Mouse (Mus musculus): Measurements from ENCODE around the gene Rab33a.

Gene Rab33a

DNA sequence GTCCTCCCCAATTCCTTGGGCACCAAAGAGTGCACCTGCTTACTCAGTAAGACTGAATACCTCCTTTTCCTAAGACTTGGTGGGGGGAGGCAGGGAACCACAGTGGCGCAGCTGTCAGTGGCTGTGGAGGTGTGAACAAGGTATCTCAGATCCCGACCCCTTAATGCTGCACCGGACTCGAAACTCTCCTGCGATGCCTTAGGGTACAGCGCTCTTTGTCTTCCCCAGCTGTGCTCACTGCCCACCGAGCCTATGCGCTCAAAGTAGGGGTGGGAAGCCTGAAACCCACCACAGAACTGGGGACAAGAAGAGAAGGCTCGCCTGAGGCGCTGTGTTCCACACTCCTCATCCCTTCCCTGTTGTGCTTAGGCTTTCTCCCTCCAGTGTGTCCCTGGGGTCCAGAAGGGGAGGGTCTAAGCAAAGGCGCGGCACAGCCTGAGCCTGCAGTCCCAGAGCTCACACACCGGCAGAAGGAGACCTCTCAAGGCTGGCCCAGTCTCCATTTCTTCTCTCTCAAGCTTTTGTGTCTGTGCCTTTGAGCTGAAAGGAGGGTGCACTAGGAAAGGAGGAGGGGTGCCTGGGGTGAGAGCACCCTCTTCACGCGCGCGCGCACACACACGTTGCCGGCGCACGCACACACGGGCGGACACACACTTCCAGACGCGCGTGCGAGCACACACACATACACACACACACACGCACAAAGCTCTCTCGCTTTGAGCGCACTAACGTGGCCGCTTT, at the start of gene Rab33a:
Rab33a (plus strand) TSS at position 478 of the 741 bp plus-strand sequence.
- TF ChIP-seq GATA4 (IDR thresholded peaks at IDR 0.05; ENCODE audit: insufficient replicate concordance, low read length), result no peak

DNA sequence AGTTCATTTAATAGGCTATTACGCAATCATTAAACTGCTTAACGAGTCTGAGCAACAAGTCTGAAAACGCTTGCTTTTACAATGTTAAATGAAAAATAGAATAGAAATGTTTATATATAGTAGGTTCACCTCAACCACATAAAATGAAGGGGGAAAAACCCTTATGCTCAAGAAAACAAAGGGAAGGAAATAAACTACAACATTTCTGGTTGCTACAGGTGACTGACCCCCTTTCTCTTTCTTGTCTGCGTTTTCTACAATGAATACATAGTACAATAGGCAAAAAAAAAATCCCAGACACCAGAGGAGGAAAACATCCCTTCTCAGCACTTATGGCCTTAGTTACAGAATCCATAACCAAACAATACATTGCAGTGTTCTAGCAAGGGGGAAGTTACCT, 38.0 kb upstream of the Rab33a start:
- no peak for TF ChIP-seq GATA4 (IDR thresholded peaks at IDR 0.05; ENCODE audit: insufficient replicate concordance, low read length)

DNA sequence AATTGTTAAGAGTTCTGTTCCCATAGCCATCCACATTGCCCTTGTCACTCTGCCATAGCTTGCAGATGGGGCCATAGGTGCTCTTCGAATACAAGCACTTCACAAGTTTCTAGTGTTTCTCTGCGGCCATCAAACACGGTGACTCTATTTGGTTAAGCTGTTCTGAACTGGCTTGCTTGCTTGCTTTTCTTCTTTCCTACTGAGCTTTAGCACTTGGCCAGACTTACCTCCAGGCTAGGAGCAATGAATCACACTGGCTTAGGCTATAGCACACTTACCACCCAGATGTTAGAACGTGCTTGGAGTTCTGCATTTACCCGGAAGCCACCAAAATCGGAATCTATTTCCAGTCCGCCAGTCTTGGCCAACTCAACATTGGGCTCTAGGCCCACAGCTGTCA, 37.4 kb upstream of the Rab33a start:
- no peak for TF ChIP-seq GATA4 (IDR thresholded peaks at IDR 0.05; ENCODE audit: insufficient replicate concordance, low read length)

DNA sequence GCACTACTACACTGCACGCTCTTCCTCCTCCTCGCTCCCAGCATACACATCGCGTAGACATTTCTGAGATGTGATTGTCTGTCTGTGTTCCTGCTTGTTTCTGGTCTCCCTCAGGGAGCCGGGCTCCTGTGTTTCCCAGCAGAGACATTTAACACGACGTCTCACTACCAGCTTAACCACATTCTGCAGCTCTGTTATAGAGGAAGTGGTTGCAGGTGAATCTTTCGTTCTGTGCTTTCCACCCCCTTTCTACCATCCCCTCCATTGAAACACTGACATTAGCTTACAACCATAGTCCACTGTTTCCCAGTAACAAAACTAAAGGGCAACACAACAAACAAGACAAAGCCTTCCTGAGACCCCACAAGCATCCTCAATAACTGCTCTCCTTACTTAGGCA, 25.3 kb upstream of the Rab33a start:
- no peak for TF ChIP-seq GATA4 (IDR thresholded peaks at IDR 0.05; ENCODE audit: insufficient replicate concordance, low read length)

DNA sequence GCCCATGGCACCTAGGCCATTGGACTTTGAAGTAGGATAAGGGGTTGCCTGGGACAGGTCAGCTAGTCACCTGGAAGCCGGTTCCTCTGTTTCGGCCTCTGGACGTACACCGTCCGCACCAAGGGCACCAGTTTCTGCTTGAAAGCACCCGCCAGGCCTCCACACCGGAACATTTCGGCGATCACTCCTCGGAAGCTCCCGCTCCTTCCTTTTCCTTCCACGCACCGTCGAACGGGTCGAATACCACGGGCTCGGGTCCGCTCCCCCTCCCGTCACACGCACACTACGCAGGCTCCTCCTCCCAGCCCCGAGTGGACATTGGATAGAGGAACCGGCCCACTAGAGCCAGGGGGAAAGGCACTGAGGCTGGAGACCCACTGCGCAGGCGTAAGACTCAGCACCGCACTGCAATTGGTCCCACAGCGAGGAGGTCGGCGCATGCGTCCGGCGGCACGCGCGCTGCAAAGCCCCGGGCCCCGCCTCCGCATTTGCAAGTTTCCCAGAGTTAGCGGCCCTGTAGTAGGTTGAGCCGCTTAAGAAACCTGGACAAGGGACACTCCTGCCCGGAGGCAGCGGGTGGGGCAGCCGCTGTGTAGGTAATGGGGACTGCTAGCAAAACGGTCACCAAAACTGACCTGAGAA, 5.8 kb upstream of the Rab33a start, which contains the start of gene Aifm1:
Aifm1 (minus strand) TSS at position 398 of the 642 bp plus-strand sequence.
- TF ChIP-seq GATA4 (IDR thresholded peaks at IDR 0.05; ENCODE audit: insufficient replicate concordance, low read length), result no peak

DNA sequence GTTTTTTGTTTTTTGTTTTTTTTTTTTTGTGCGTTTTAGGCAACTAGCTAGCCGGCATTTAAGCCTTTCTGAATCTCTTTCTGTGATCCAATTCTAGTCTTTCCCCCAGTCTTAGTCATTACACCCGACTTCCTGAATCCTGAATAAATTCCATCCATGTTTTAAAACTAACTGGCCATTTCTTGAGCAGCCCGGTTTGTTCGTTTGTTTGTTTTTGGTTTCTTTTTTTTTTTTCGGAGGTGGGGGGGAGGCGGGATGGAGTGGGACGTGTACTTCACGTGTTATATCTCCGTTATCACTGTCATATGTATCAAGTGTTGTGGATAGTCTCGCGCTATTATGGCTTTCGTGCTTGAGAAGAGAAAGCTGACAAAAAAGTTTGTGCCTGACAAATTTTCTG, 5.3 kb upstream of the Rab33a start:
- no peak for TF ChIP-seq GATA4 (IDR thresholded peaks at IDR 0.05; ENCODE audit: insufficient replicate concordance, low read length)

DNA sequence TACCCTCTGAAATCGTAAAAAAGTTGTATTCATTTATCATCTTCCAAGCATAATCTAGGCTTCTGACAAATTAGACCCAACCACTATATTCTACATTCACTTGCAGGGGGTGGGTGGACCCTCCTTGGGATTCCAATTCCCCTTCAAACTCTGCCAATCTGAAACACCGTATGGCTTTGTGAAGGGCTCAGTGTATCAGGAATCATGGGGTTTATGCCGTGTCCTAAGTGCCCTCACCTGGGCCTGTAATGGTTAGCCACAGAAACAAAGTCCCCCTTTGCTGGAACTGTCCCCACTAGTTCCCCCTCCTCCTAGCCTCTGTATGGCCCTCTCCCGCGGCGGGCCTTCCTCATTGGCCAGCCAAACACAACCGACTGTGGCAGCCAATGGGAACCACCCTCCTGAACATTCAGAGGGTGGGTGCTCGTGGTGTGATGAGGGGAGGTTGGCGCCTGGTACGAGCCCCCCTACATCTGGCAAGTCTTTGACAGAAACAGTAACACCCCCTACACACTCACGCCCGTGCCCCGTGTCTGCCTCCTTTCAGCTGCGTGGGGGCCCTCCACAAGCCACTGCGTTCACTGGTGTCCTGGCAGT, 776 bp upstream of the Rab33a start:
- TF ChIP-seq GATA4 (IDR thresholded peaks at IDR 0.05; ENCODE audit: insufficient replicate concordance, low read length), result no peak

DNA sequence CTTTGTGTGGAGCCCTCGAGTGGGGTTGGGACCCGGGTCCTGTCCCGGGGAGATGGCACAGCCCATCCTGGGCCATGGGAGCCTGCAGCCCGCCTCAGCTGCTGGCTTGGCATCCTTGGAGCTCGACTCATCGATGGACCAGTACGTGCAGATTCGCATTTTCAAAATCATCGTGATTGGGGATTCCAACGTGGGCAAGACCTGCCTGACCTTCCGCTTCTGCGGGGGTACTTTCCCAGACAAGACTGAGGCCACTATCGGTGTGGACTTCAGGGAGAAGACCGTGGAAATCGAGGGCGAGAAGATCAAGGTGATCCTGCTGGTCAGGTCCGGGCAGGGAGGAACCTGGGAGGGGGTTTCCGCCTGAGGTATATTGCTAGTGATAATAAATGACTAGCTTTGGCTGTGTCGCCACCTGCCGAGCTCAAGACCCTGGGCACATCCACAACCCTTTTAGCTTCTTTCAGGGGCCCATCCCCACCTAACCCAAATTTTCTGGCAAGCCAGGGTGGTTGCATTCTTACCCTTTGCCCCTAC, 532 bp downstream of the Rab33a start:
- no peak for TF ChIP-seq GATA4 (IDR thresholded peaks at IDR 0.05; ENCODE audit: insufficient replicate concordance, low read length)

DNA sequence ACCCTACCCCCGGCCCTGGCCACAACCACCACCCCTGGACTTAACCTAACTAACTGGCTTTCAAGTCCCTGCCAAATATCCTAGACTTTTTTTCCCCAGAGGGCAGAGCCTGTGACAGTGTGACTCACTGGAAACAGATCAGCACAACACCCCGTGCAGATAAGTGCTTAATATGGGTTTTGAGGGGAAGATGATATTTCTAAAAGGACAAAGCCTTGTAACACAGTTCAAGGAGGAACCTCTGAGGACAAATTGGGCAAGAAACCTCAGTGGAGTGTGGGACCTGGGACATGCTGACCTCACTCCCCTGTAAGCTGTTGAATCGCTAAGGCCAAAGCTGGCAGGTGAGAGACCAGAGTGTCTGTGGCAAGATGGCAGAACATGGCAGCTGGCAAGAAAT, 2.6 kb downstream of the Rab33a start:
- no peak for TF ChIP-seq GATA4 (IDR thresholded peaks at IDR 0.05; ENCODE audit: insufficient replicate concordance, low read length)

DNA sequence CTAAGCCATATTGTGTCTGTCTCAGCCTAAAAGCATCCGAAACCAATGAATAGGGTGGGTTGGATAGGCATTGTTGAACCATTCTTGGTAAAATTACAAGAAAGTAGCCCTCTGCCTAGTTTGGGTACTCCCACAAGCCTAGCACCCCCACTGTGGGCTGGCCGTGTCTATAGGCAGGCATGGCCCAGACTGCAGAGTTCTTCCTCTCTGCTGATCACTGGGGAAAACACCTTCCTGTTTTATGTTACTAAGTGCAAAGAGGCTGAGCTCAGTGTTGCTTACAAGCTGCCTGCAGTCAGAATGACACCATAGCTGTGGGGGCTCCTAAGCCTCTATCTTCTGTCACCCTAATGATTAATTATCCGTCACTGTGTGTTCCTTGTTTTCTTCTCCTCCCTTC, 4.4 kb downstream of the Rab33a start:
- TF ChIP-seq GATA4 (IDR thresholded peaks at IDR 0.05; ENCODE audit: insufficient replicate concordance, low read length), result no peak

DNA sequence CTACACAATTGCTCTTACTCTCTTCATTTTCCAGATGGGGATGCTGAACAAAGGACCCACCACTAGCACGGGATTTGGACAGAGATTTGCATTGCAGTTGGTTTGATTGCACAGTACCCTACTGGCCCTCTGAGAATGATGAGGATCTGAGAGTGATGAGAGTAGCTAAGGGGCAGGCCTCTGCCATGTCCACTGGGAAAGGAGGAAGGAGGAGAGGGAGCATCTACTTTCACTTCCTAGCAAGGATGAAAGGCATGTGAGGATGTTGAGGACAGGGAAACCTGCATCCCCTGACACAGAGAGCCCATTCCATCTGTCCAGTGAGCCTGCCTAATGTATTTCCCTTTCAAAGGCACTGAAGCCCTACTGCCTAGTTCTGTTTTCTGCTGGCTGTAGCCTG, 6.2 kb downstream of the Rab33a start:
- no peak for TF ChIP-seq GATA4 (IDR thresholded peaks at IDR 0.05; ENCODE audit: insufficient replicate concordance, low read length)

DNA sequence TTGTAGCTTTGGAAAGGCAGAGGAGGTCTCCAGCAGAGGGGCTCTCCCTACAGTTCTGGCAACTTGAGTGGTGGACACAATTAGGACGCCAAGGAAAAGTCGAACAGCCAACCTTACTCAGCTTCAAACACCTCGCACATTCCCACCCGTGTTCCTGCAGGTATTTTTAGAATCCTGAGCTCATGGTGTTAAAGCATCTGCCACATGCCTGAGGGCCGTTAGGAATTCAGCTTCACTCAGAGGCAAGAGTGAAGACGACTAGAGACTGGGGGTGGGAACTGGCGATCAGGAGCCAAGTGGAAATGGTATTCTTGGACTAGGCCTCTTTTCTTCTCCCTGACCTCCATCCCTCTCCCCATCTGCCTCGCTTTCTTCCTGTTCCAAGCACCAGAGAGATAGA, 6.8 kb downstream of the Rab33a start:
- no peak for TF ChIP-seq GATA4 (IDR thresholded peaks at IDR 0.05; ENCODE audit: insufficient replicate concordance, low read length)

DNA sequence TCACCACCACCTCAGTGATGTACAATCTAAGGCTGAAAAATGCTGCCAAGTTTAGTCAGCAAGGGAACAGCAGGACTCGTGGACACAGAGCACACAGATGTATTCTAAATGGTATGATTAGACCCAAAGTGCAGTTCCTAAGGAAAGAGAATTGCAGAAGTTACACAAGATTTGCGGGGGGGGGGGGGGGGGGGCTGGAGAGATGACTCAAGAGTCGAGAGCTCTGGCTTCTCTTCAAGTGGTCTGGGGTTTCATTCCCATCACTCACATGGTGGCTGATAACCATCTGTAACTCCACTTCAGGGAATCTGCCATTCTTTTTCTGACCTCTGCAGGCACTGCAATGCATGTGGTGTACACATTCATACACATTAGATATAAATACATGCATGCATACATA, 7.3 kb downstream of the Rab33a start:
- TF ChIP-seq GATA4 (IDR thresholded peaks at IDR 0.05; ENCODE audit: insufficient replicate concordance, low read length), result no peak

DNA sequence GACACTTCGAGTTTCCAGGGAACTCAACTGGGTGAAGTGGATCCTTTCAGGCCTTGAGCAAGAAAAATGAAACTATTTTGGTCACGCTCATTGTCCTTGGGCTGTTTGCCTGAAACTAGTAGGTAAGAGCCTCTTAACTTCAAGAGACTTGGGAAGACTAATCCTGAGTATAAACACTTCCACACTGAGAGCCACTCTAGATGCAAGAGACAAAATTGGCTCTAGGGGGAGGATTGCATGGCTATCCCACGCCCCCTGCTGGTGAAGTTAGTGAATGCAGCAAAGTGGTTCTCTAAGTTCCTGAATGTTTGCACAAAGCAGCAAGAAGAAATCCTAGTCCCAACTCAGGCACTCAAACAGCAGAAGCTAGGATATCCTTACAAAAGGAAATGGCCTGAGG, 13.1 kb downstream of the Rab33a start:
- no peak for TF ChIP-seq GATA4 (IDR thresholded peaks at IDR 0.05; ENCODE audit: insufficient replicate concordance, low read length)

Measured in liver, adult (tissue).